In the genomic region with DNA sequence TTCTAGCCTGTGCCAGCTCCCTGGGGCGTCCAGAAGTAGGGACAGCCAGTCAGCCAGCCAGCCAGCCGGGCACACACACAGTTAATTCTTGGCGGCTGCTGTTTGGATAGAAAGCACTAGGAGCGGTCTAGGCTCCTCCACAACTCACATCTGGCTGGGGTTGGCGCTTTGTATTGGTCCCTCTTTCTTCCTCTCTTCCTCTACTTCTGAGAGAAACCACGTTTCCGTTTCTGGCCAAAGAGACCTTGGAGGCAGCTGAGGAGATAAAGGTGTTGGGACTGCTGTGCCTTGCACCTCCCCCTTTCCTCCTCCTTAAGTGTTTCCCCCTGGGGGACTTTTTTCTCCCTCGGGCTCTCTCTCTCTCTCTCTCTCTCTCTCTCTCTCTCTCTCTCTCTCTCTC, we compare ENCODE assay signal across 9 mouse cellular contexts. TPM values are rescaled to one million over a fixed set of nuclear protein-coding genes. Genes with fewer than 3 reads are reported as not detected.
A peak's percentile ranks its signal among the peaks of the same experiment; 100 is the strongest.
DNase-seq lines count a peak whose midpoint lies in the region; ATAC-seq and TF ChIP-seq lines count a peak whose summit lies in the region.
"Had no signal": no experiment of that assay in that cellular context is flagged by ENCODE, and none has a peak within 500 bp of the region (broad histone marks: within the 10 kb centered on the region; RNA-seq: fewer than 3 reads in every experiment).

A gene (plus strand): TSS at position 218 of the 400 bp plus-strand sequence.

- H3K4me2 ChIP-seq in limb, embryonic 11.5 days (ENCODE audit: low read depth, severe bottlenecking): peak within 1 kb of the TSS; percentile 55
- H3K4me2 ChIP-seq in stomach, embryonic 14.5 days (replicated peaks; ENCODE audit: low read depth, low read length): peak within 1 kb of the TSS; percentile 53

- no peaks in the 10 kb centered on the region for H3K9me3 ChIP-seq in limb, embryonic 11.5 days (ENCODE audit: control insufficient read depth, low read length)
- H3K9me3 ChIP-seq in stomach, embryonic 14.5 days (ENCODE audit: control insufficient read depth, low read depth, low read length): no peaks in the 10 kb centered on the region

- no peaks in the 10 kb centered on the region for H3K36me3 ChIP-seq in heart, adult 2 months (ENCODE audit: control insufficient read depth, insufficient read depth, low read length)
- H3K36me3 ChIP-seq in limb, embryonic 11.5 days (ENCODE audit: control insufficient read depth, insufficient read depth, low read length): no peaks in the 10 kb centered on the region
- no peaks in the 10 kb centered on the region for H3K36me3 ChIP-seq in stomach, embryonic 14.5 days (ENCODE audit: control insufficient read depth, insufficient read depth, low read length)

- H3K27ac ChIP-seq in heart, adult 2 months: peak within 1 kb of the TSS; percentile 89
- no peak within 1 kb of the TSS for H3K27ac ChIP-seq in limb, embryonic 11.5 days (replicated peaks; ENCODE audit: low read depth, low read length)
- peak within 1 kb of the TSS; percentile 85 for H3K27ac ChIP-seq in stomach, embryonic 14.5 days (ENCODE audit: low read length)
- H3K27ac ChIP-seq: macrophage had no signal

- ATAC-seq in limb, embryonic 11.5 days (ENCODE audit: insufficient number of reproducible peaks, low FRiP score, low TSS enrichment, low read depth): no peak
- 0 out of 2 replicates have a peak, but pooled peaks have one; percentile 29 for ATAC-seq in stomach, embryonic 14.5 days (ENCODE audit: insufficient number of reproducible peaks, insufficient read depth, low FRiP score, low read depth)

- peak within 1 kb of the TSS; percentile 74 for H3K9ac ChIP-seq in heart, adult 2 months (ENCODE audit: low read depth, low read length)
- H3K9ac ChIP-seq in limb, embryonic 11.5 days (ENCODE audit: low read length): peak within 1 kb of the TSS; percentile 52
- peak within 1 kb of the TSS; percentile 15; the same call in 1 of the 2 replicates for H3K9ac ChIP-seq in stomach, embryonic 14.5 days (replicated peaks; ENCODE audit: low read depth, low read length)

- no peak for TF ChIP-seq EP300 in heart, adult 2 months (IDR thresholded peaks at IDR 0.05; ENCODE audit: insufficient read depth, low read depth, low read length)

- H3K79me2 ChIP-seq in heart, adult 2 months (replicated peaks; ENCODE audit: control insufficient read depth, insufficient read depth, low read length): no peaks in the 10 kb centered on the region

- no peaks in the 10 kb centered on the region for H3K27me3 ChIP-seq in heart, adult 2 months (ENCODE audit: control insufficient read depth, insufficient read depth, low read length)
- H3K27me3 ChIP-seq in limb, embryonic 11.5 days (ENCODE audit: control insufficient read depth, insufficient read depth, low read length): no peaks in the 10 kb centered on the region
- no peaks in the 10 kb centered on the region for H3K27me3 ChIP-seq in stomach, embryonic 14.5 days (ENCODE audit: control insufficient read depth, insufficient read depth, low read length)

- intact Hi-C loops in heart, adult 2 months (cut with DNase I): no loop called here

- peak; percentile 50 to 65 for DNase-seq in kidney, postnatal 4 days
- DNase-seq in kidney, adult 11 months: no peak
- peak in 1 of 2 experiments; percentile 28 for DNase-seq in adrenal gland, postnatal 36 days
- peak; percentile 59 to 60 for DNase-seq in heart, adult 2 months
- DNase-seq in limb, embryonic 11.5 days (ENCODE audit: low spot score): peak; percentile 58
- DNase-seq in left cerebral cortex, adult 18-20 months (ENCODE audit: low spot score in 2 of 2): no peak
- DNase-seq in kidney, postnatal 14 days: no peak

- peak within 1 kb of the TSS; percentile 41 for H3K4me3 ChIP-seq in heart, adult 2 months
- peak within 1 kb of the TSS; percentile 24 for H3K4me3 ChIP-seq in limb, embryonic 11.5 days (ENCODE audit: low read depth, low read length)
- peak within 1 kb of the TSS; percentile 38 for H3K4me3 ChIP-seq in stomach, embryonic 14.5 days (ENCODE audit: low read depth, low read length)

- 1% methylated on average over 8 of the region's 8 CpGs for WGBS in heart, adult 2 months
- 3% methylated on average over 8 of the region's 8 CpGs for WGBS in limb, embryonic 11.5 days
- 2% methylated on average over 8 of the region's 8 CpGs for WGBS in stomach, embryonic 14.5 days

- TF ChIP-seq POLR2A in heart, adult 2 months (IDR thresholded peaks at IDR 0.05; ENCODE audit: insufficient read depth, low read depth, low read length): no peak

- peaks cover 46% of the 10 kb centered on the region for H3K4me1 ChIP-seq in heart, adult 2 months (ENCODE audit: control insufficient read depth, insufficient read depth, low read length)
- H3K4me1 ChIP-seq in limb, embryonic 11.5 days (ENCODE audit: control insufficient read depth, insufficient read depth, low read length): peaks cover 25% of the 10 kb centered on the region
- H3K4me1 ChIP-seq in stomach, embryonic 14.5 days (ENCODE audit: control insufficient read depth, insufficient read depth, low read length): peaks cover 48% of the 10 kb centered on the region

- TF ChIP-seq CTCF in heart, adult 2 months (IDR thresholded peaks at IDR 0.05): no peak

RNA-seq across cellular contexts. Expression of the gene that starts here (rescaled TPM):
- total RNA-seq in adrenal gland, postnatal 36 days (2021): 10 to 100 TPM; 21.6 to 22.7 TPM
- 10 to 100 TPM; 15.2 to 16.0 TPM for total RNA-seq in heart, adult 2 months (2021)
- polyA plus RNA-seq in heart, adult 2 months (2012; rRNA removed): 15.3 and 20.1 TPM in 2 replicates
- polyA plus RNA-seq in limb, embryonic 11.5 days (2014; fragmentation: Nextera tagmentation; extraction: Ambion mirVana): 3.5 and 4.2 TPM in 2 replicates
- polyA plus RNA-seq in stomach, embryonic 14.5 days (2014; fragmentation: Nextera tagmentation; extraction: Ambion mirVana): 7.0 and 7.9 TPM in 2 replicates
- 1 to 10 TPM; 4.3 to 4.6 TPM for total RNA-seq in left cerebral cortex, adult 18-20 months (2021)

Comparison
In these comparisons a context has a peak if more than half of its experiments do, and no peak if none do; other contexts are left out.
1. DNase-seq: peak in kidney, postnatal 4 days (2 of 2), heart, adult 2 months (2 of 2) and limb, embryonic 11.5 days (single experiment); none in kidney, adult 11 months (single experiment), left cerebral cortex, adult 18-20 months (0 of 2) and kidney, postnatal 14 days (single experiment).
2. H3K9ac ChIP-seq: peak in every context shown above with its lines; median percentile 74 in heart, adult 2 months; 52 in limb, embryonic 11.5 days; 15 in stomach, embryonic 14.5 days.
3. Peak in every context shown above with its lines, with median percentiles within 50 percentile points of each other: H3K4me3 ChIP-seq.